Mouse (Mus musculus) neural tube, embryonic 15.5 days (tissue): Measurements from ENCODE around the gene Zfp710. TPM values are rescaled to one million over a fixed set of nuclear protein-coding genes. Genes with fewer than 3 reads are reported as not detected.

Experiments
- ATAC-seq: fragments of 200-750 bp; cut with Nextera tagmentation; 2 replicates; pipeline ENCODE4 v1.8.0; 2017; ENCODE audit warnings: mild to moderate bottlenecking, moderate TSS enrichment, moderate library complexity; ENCODE audit not compliant: low FRiP score
- H3K27ac ChIP-seq: fragments of 300-500 bp; sonication (generic); replicated peaks from 2 replicates; pipeline ENCODE4 v1.5.1; 2015; ENCODE audit warnings: mild to moderate bottlenecking, inconsistent platforms
- H3K27me3 ChIP-seq: fragments of 300-500 bp; sonication (generic); replicated peaks from 2 replicates; pipeline ENCODE4 v1.6.1; 2015; ENCODE audit warnings: inconsistent platforms
- H3K36me3 ChIP-seq: fragments of 300-500 bp; sonication (generic); 2 replicates; pipeline ENCODE4 v1.6.1; 2015; ENCODE audit warnings: inconsistent platforms
- H3K4me1 ChIP-seq: fragments of 300-500 bp; sonication (generic); 2 replicates; pipeline ENCODE4 v1.6.1; 2015; ENCODE audit warnings: inconsistent platforms
- H3K4me2 ChIP-seq: fragments of 300-500 bp; sonication (generic); 2 replicates; pipeline ENCODE4 v1.6.1; 2015; ENCODE audit warnings: inconsistent platforms, mild to moderate bottlenecking, moderate library complexity
- H3K4me3 ChIP-seq: fragments of 300-500 bp; sonication (generic); replicated peaks from 2 replicates; pipeline ENCODE4 v1.5.1; 2015; ENCODE audit warnings: mild to moderate bottlenecking, inconsistent platforms
- H3K9ac ChIP-seq: fragments of 300-500 bp; sonication (generic); replicated peaks from 2 replicates; pipeline ENCODE4 v1.6.1; 2015; ENCODE audit warnings: mild to moderate bottlenecking, inconsistent platforms
- H3K9me3 ChIP-seq: fragments of 300-500 bp; sonication (generic); replicated peaks from 2 replicates; pipeline ENCODE4 v1.6.1; 2016; ENCODE audit warnings: inconsistent platforms
- WGBS: fragments of 180-500 bp; shearing (Covaris S2); methylation state at CpG from one replicate; pipeline ENCODE4 v1.1.7; 2015; ENCODE audit warnings: mixed read lengths; 5-methylcytosine and 5-hydroxymethylcytosine counted together
- polyA plus RNA-seq: library from polyadenylated mRNA; unstranded; fragments of >200 nt; fragmentation: Nextera tagmentation; extraction: Ambion mirVana; gene quantifications from 2 replicates; pipeline ENCODE4 v1.2.1, GENCODE M21; 2015

The Zfp710 gene
- polyA plus RNA-seq, 1 experiment from 2014 or later, result 11.6 TPM

- no peaks in the 10 kb centered on the region; the same call in 1 of the 2 replicates for H3K36me3 ChIP-seq
- peaks cover 73% of the 10 kb centered on the region for H3K4me1 ChIP-seq
- no peaks in the 10 kb centered on the region for H3K9me3 ChIP-seq
- no peaks in the 10 kb centered on the region for H3K27me3 ChIP-seq
- no peak overlapping the region for H3K4me2 ChIP-seq
- WGBS, result 15% methylated on average over 4 of the region's 4 CpGs
- no peak overlapping the region for H3K4me3 ChIP-seq
- no peak for ATAC-seq
- H3K27ac ChIP-seq, result 0 out of 2 replicates have a peak overlapping the region, but pooled peaks have one; percentile 5
- H3K9ac ChIP-seq, result no peak overlapping the region
Measured at GRCm38 (mm10) chr7:80075946-80076583, 51.5 kb downstream of the Zfp710 start.

GRCm38 (mm10) chr7:80076961-80077716, 52.5 kb downstream of the Zfp710 start:
- 0 out of 2 replicates have a peak overlapping the region, but pooled peaks have one; percentile 5 for H3K27ac ChIP-seq
- peaks cover 64% of the 10 kb centered on the region for H3K4me1 ChIP-seq
- no peak overlapping the region for H3K4me2 ChIP-seq
- peaks cover 7% of the 10 kb centered on the region for H3K36me3 ChIP-seq
- H3K9ac ChIP-seq, result no peak overlapping the region
- no peak for ATAC-seq
- H3K4me3 ChIP-seq, result no peak overlapping the region
- H3K27me3 ChIP-seq, result no peaks in the 10 kb centered on the region
- WGBS, result 63% methylated on average over 6 of the region's 6 CpGs
- no peaks in the 10 kb centered on the region for H3K9me3 ChIP-seq

GRCm38 (mm10) chr7:80077801-80078200, 53.2 kb downstream of the Zfp710 start:
- no peak overlapping the region for H3K27ac ChIP-seq
- H3K4me3 ChIP-seq, result no peak overlapping the region
- H3K9me3 ChIP-seq, result no peaks in the 10 kb centered on the region
- H3K27me3 ChIP-seq, result no peaks in the 10 kb centered on the region
- H3K36me3 ChIP-seq, result peaks cover 13% of the 10 kb centered on the region
- no peak overlapping the region for H3K9ac ChIP-seq
- no peak for ATAC-seq
- H3K4me2 ChIP-seq, result no peak overlapping the region
- peaks cover 57% of the 10 kb centered on the region for H3K4me1 ChIP-seq
- 75% methylated on average over 9 of the region's 9 CpGs for WGBS

- no peak overlapping the region for H3K4me3 ChIP-seq
Measured at GRCm38 (mm10) chr7:80078792-80079301, 54.2 kb downstream of the Zfp710 start.

GRCm38 (mm10) chr7:80081586-80082554, 57.3 kb downstream of the Zfp710 start:
- Histone ChIP-seq H3K4me3 (no peak overlapping the region), H3K27ac (no peak overlapping the region), H3K9ac (no peak overlapping the region), H3K36me3 (peaks cover 31% of the 10 kb centered on the region), H3K4me2 (no peak overlapping the region), H3K27me3 (no peaks in the 10 kb centered on the region), H3K4me1 (peaks cover 25% of the 10 kb centered on the region), H3K9me3 (no peaks in the 10 kb centered on the region)
- ATAC-seq, result no peak
- WGBS, result 94% methylated on average over 42 of the region's 42 CpGs

More at GRCm38 (mm10) chr7:80078792-80079301, 54.2 kb downstream of the Zfp710 start:
- no peaks in the 10 kb centered on the region for H3K9me3 ChIP-seq
- H3K27me3 ChIP-seq, result no peaks in the 10 kb centered on the region
- no peak overlapping the region; the same call in 1 of the 2 replicates for H3K9ac ChIP-seq
- H3K36me3 ChIP-seq, result peaks cover 20% of the 10 kb centered on the region
- ATAC-seq, result no peak
- peaks cover 51% of the 10 kb centered on the region for H3K4me1 ChIP-seq
- H3K27ac ChIP-seq, result peak overlapping the region; percentile 71
- no peak overlapping the region for H3K4me2 ChIP-seq
- 51% methylated on average over 14 of the region's 14 CpGs for WGBS

GRCm38 (mm10) chr7:80084484-80084931, 59.9 kb downstream of the Zfp710 start:
- no peaks in the 10 kb centered on the region for H3K9me3 ChIP-seq
- H3K4me1 ChIP-seq, result peaks cover 7% of the 10 kb centered on the region; the same call in 1 of the 2 replicates
- H3K36me3 ChIP-seq, result peaks cover 46% of the 10 kb centered on the region
- no peaks in the 10 kb centered on the region for H3K27me3 ChIP-seq
- H3K9ac ChIP-seq, result no peak overlapping the region
- H3K4me2 ChIP-seq, result no peak overlapping the region
- no peak for ATAC-seq
- H3K27ac ChIP-seq, result no peak overlapping the region
- H3K4me3 ChIP-seq, result no peak overlapping the region
- WGBS, result 44% methylated on average over 7 of the region's 7 CpGs

GRCm38 (mm10) chr7:80085970-80086715, 61.5 kb downstream of the Zfp710 start:
- H3K4me2 ChIP-seq, result no peak overlapping the region
- H3K36me3 ChIP-seq, result peaks cover 59% of the 10 kb centered on the region
- H3K9ac ChIP-seq, result no peak overlapping the region
- ATAC-seq, result no peak
- no peaks in the 10 kb centered on the region for H3K4me1 ChIP-seq
- H3K27me3 ChIP-seq, result no peaks in the 10 kb centered on the region
- no peak overlapping the region for H3K4me3 ChIP-seq
- H3K27ac ChIP-seq, result no peak overlapping the region
- no peaks in the 10 kb centered on the region for H3K9me3 ChIP-seq
- 83% methylated on average over 33 of the region's 33 CpGs for WGBS

GRCm38 (mm10) chr7:80088191-80088590, 63.6 kb downstream of the Zfp710 start:
- H3K9ac ChIP-seq, result no peak overlapping the region
- no peaks in the 10 kb centered on the region for H3K27me3 ChIP-seq
- peaks cover 12% of the 10 kb centered on the region; the same call in 1 of the 2 replicates for H3K4me1 ChIP-seq
- peaks cover 52% of the 10 kb centered on the region for H3K36me3 ChIP-seq
- H3K4me2 ChIP-seq, result no peak overlapping the region
- H3K4me3 ChIP-seq, result no peak overlapping the region
- no peaks in the 10 kb centered on the region for H3K9me3 ChIP-seq
- 83% methylated on average over 9 of the region's 9 CpGs for WGBS
- H3K27ac ChIP-seq, result no peak overlapping the region
- no peak for ATAC-seq

- 88% methylated on average over 18 of the region's 18 CpGs for WGBS
- H3K27ac ChIP-seq, result no peak overlapping the region
Measured at GRCm38 (mm10) chr7:80090191-80091003, 65.8 kb downstream of the Zfp710 start.

More at GRCm38 (mm10) chr7:80090191-80091003, 65.8 kb downstream of the Zfp710 start:
- Histone ChIP-seq H3K4me1 (peaks cover 12% of the 10 kb centered on the region; the same call in 1 of the 2 replicates), H3K9me3 (no peaks in the 10 kb centered on the region), H3K4me2 (no peak overlapping the region), H3K4me3 (no peak overlapping the region), H3K36me3 (peaks cover 71% of the 10 kb centered on the region), H3K27me3 (no peaks in the 10 kb centered on the region), H3K9ac (no peak overlapping the region)
- no peak for ATAC-seq
